Mouse (Mus musculus) small intestine, adult 2 months (tissue): ENCODE data around the gene Cenpm. TPM values are rescaled to one million over a fixed set of nuclear protein-coding genes. Genes with fewer than 3 reads are reported as not detected.

Source experiments
- H3K27ac ChIP-seq: fragments of 200-500 bp; 2 replicates; pipeline ENCODE4 v1.5.1; 2012; ENCODE audit warnings: low read depth, low read length, control low read depth, inconsistent platforms; ENCODE audit not compliant: insufficient read depth
- H3K27me3 ChIP-seq: fragments of 200-500 bp; 2 replicates; pipeline ENCODE4 v1.6.1; 2012; ENCODE audit warnings: mild to moderate bottlenecking, moderate library complexity, low read length, inconsistent platforms; ENCODE audit not compliant: control insufficient read depth, insufficient read depth
- H3K36me3 ChIP-seq: fragments of 200-500 bp; 2 replicates; pipeline ENCODE4 v1.6.1; 2012; ENCODE audit warnings: mild to moderate bottlenecking, low read length, control low read depth, inconsistent platforms; ENCODE audit not compliant: control insufficient read depth, insufficient read depth
- H3K4me1 ChIP-seq: fragments of 200-500 bp; 2 replicates; pipeline ENCODE4 v1.6.1; 2012; ENCODE audit warnings: low read length, inconsistent platforms, mixed read lengths; ENCODE audit not compliant: control insufficient read depth, insufficient read depth, insufficient read length
- H3K4me3 ChIP-seq: fragments of 200-500 bp; 2 replicates; pipeline ENCODE4 v1.5.1; 2012; ENCODE audit warnings: low read depth, mild to moderate bottlenecking, control low read depth, inconsistent platforms, low read length, moderate library complexity
- CTCF ChIP-seq: fragments of 200-500 bp; IDR thresholded peaks from 2 replicates; pipeline ENCODE4 v1.5.1; 2012; ENCODE audit warnings: low read depth, mild to moderate bottlenecking, control low read depth, inconsistent platforms, low read length, moderate library complexity, mixed read lengths; ENCODE audit not compliant: insufficient replicate concordance, insufficient read length; ENCODE audit errors: extremely low read depth
- POLR2A ChIP-seq: fragments of 200-500 bp; IDR thresholded peaks from 2 replicates; pipeline ENCODE4 v1.6.1; 2012; ENCODE audit warnings: low read depth, mild to moderate bottlenecking, control low read depth, inconsistent platforms, low read length, moderate library complexity
- whole genome bisulfite sequencing: fragments of 180-500 bp; shearing (Covaris S2); methylation state at CpG from one replicate; pipeline ENCODE4 v1.1.7; 2018; 5-methylcytosine and 5-hydroxymethylcytosine counted together
- polyA plus RNA-seq: library from polyadenylated mRNA; depleted of rRNA; stranded (reverse); fragments of >200 nt; gene quantifications from 2 replicates; pipeline ENCODE4 v1.2.3, GENCODE M21; 2012

Cenpm gene
- polyA plus RNA-seq, 1 experiment = 16.4 TPM

DNA sequence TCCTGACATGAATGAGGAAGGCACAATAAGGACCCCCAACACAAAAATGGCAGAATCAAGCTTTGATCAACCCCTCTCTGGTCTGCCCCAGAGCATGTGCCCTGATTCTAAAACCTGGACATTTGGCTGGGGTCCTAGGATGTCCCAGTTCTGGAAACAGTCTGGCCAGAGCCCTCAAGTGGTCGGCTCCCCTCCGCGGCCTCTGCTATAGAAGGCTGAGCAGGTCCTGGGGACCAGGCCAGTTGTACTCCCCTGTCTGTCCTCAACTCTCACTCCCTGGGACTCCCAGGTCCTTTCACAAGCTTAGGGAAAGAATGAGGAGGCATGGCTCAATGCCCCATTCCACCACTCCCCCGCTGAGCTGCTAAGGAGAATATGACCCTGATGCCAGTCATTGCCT, 31.3 kb downstream of the Cenpm start:
- Histone ChIP-seq H3K27me3 (peaks cover 39% of the 10 kb centered on the region), H3K27ac (no peak overlapping the region), H3K4me1 (peaks cover 9% of the 10 kb centered on the region; the same call in 1 of the 2 replicates), H3K4me3 (no peak overlapping the region), H3K36me3 (no peaks in the 10 kb centered on the region)
- WGBS = 27% methylated on average over 4 of the region's 4 CpGs
- TF ChIP-seq CTCF = no peak
- TF ChIP-seq POLR2A = no peak

DNA sequence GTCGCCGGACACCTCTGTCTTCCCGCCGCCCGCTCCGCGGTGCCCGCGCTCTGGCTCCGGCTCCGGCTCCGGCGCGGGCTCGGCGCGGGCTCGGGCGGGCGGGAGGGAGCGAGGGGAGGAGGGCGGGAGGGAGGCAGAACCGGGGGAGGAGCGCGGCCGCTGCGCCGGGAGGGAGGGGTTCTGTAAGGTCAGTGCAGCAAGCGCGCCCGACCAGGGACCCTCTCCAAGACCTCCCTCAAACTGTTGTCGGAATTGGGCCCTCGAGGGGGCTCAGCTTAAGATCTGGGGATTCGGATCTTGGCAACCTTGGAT, 31.8 kb downstream of the Cenpm start, which contains the start of gene Shisa8:
Gene Shisa8 (minus strand): TSS at position 64 of the 312 bp plus-strand sequence.
- peaks cover 39% of the 10 kb centered on the region for H3K27me3 ChIP-seq
- no peaks in the 10 kb centered on the region for H3K36me3 ChIP-seq
- H3K4me1 ChIP-seq = peaks cover 9% of the 10 kb centered on the region; the same call in 1 of the 2 replicates
- 0% methylated on average over 29 of the region's 34 CpGs for WGBS
- peak within 1 kb of the TSS; percentile 47 for H3K4me3 ChIP-seq
- no peak within 1 kb of the TSS for H3K27ac ChIP-seq
- TF ChIP-seq POLR2A = no peak
- no peak for TF ChIP-seq CTCF

GRCm38 (mm10) chr15:82211911-82212751, 32.4 kb downstream of the Cenpm start:
- WGBS = 1% methylated on average over 104 of the region's 112 CpGs
- peaks cover 9% of the 10 kb centered on the region; the same call in 1 of the 2 replicates for H3K4me1 ChIP-seq
- H3K36me3 ChIP-seq = no peaks in the 10 kb centered on the region
- H3K27me3 ChIP-seq = peaks cover 39% of the 10 kb centered on the region
- H3K4me3 ChIP-seq = peak overlapping the region; percentile 47
- H3K27ac ChIP-seq = no peak overlapping the region
- TF ChIP-seq CTCF (no peak), POLR2A (no peak)

DNA sequence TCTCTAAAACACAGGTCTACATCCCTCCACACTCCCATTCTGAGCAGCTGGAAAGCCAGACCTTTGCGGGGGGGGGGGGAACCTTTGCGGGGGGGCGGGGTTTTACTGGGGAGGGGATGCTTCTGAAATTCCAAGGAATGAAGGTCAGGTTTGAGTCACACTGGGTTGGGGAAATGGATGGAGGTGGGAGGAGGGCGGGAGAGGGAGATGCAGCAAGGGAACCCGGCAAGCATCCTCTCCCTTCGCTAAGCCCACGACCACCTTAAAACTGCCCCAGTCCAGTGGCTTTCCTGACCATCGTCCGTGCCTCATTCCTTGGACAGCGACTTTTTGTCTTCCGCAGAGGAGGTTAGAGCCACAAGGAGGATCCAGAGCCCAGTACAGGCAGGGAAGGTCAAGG, 33.3 kb downstream of the Cenpm start:
- Histone ChIP-seq H3K36me3 (peaks cover under 1% of the 10 kb centered on the region; the same call in 1 of the 2 replicates), H3K27me3 (peaks cover 39% of the 10 kb centered on the region), H3K27ac (no peak overlapping the region), H3K4me3 (peak overlapping the region; percentile 9; the same call in 1 of the 2 replicates), H3K4me1 (peaks cover 9% of the 10 kb centered on the region; the same call in 1 of the 2 replicates)
- WGBS = 4% methylated on average over 11 of the region's 11 CpGs
- no peak for TF ChIP-seq CTCF
- TF ChIP-seq POLR2A = no peak

- TF ChIP-seq CTCF = no peak
- no peak for TF ChIP-seq POLR2A
- no peak overlapping the region for H3K4me3 ChIP-seq
- H3K27me3 ChIP-seq = peaks cover 34% of the 10 kb centered on the region
- H3K4me1 ChIP-seq = peaks cover 9% of the 10 kb centered on the region; the same call in 1 of the 2 replicates
- WGBS = 56% methylated on average over 1 of the region's 1 CpGs
- H3K27ac ChIP-seq = no peak overlapping the region
- peaks cover 4% of the 10 kb centered on the region for H3K36me3 ChIP-seq
Observed at GRCm38 (mm10) chr15:82210801-82211200, 33.7 kb downstream of the Cenpm start.

DNA sequence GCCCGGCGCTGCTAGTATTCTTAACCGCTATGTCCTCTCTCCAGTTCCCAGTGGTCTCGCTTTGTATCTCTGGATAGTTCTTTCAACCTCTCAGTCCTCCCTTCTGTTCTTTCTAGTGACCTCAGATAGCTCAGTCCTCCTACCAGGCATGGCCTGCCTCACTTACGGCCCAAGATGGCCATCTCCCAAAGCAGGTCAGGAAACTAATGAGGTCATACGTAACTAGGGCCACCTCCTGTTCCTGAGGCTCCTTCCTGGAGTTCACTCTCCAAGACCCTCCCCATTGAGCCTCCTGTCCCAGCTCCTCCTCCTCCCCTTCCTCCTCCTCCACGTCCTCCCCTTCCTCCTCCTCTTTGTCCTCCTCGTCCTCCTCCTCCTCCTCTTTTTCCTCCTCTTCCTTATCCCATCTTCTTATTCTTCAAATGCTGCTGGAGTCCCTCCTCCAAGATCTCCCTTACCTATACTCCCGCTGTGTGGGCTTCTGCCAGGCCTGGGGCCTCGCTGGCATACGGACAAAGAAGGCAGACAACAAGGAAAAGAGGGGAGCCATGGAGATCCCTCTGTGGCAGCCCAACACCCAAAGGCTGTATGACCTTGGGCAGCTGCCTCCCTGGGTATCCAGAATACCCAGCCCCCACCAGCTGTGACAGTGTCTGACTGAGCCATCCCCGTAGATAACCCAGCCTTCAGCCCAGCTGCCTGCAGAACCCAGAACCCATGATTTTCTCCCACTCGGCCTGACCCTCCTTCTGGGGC, 35.1 kb downstream of the Cenpm start:
- TF ChIP-seq POLR2A (no peak), CTCF (no peak)
- Histone ChIP-seq H3K27ac (no peak overlapping the region), H3K36me3 (peaks cover 15% of the 10 kb centered on the region), H3K4me3 (no peak overlapping the region), H3K27me3 (peaks cover 31% of the 10 kb centered on the region), H3K4me1 (peaks cover 9% of the 10 kb centered on the region; the same call in 1 of the 2 replicates)
- 83% methylated on average over 13 of the region's 13 CpGs for WGBS

DNA sequence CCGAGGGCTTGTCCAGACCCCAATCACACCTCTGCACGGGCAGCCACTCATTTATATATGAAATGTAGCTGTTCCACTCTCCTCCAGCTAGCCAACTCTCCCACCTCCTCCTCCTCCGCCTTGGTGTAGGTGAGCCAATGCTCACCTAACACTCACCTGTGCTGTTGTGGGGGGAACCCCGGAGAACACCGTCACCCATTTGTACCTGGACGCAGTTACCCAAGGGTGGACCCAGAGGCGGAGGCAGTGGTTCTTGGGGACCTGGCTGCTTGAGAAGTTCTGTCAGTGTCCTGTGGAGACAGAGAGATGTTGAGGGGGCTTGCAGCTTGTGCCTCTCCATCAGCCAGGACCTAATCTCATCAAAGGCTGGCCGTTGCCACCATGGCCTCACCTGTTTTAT, 36.2 kb downstream of the Cenpm start:
- Histone ChIP-seq H3K36me3 (peaks cover 24% of the 10 kb centered on the region), H3K27ac (no peak overlapping the region), H3K27me3 (peaks cover 25% of the 10 kb centered on the region), H3K4me1 (peaks cover 9% of the 10 kb centered on the region; the same call in 1 of the 2 replicates), H3K4me3 (no peak overlapping the region)
- 83% methylated on average over 8 of the region's 8 CpGs for WGBS
- TF ChIP-seq POLR2A (no peak), CTCF (no peak)
